Mouse (Mus musculus) adipocyte (in vitro differentiated cells): ENCODE data around the gene Psmb2.
A peak's percentile ranks its signal among the peaks of the same experiment; 100 is the strongest.

Source experiments
- DNase-seq: peaks from one replicate; pipeline ENCODE4 v3.0.0-alpha.2; 2016; ENCODE audit warnings: low spot score

Psmb2 gene

GRCm38 (mm10) chr4:126677054-126678003, at the start of gene Psmb2:
Gene Psmb2 (plus strand): TSS chr4:126677630.
- DNase-seq: peak; percentile 97

GRCm38 (mm10) chr4:126631922-126632321, 45.5 kb upstream of the Psmb2 start:
- DNase-seq: peak; percentile 12

- no peak for DNase-seq
Observed at GRCm38 (mm10) chr4:126632668-126633067, 44.8 kb upstream of the Psmb2 start.

- DNase-seq: no peak
Observed at GRCm38 (mm10) chr4:126636330-126636729, 41.1 kb upstream of the Psmb2 start.

- DNase-seq: no peak
Observed at GRCm38 (mm10) chr4:126637446-126637845, 40.0 kb upstream of the Psmb2 start.

- DNase-seq: no peak
Observed at GRCm38 (mm10) chr4:126639339-126639738, 38.1 kb upstream of the Psmb2 start.

- DNase-seq: no peak
Observed at GRCm38 (mm10) chr4:126641901-126642300, 35.5 kb upstream of the Psmb2 start.

GRCm38 (mm10) chr4:126643815-126644214, 33.6 kb upstream of the Psmb2 start:
- no peak for DNase-seq

GRCm38 (mm10) chr4:126644333-126644963, 33.0 kb upstream of the Psmb2 start:
- no peak for DNase-seq

- DNase-seq: no peak
Observed at GRCm38 (mm10) chr4:126647996-126648910, 29.2 kb upstream of the Psmb2 start.

GRCm38 (mm10) chr4:126653148-126653547, 24.3 kb upstream of the Psmb2 start:
- DNase-seq: no peak

GRCm38 (mm10) chr4:126655356-126655755, 22.1 kb upstream of the Psmb2 start:
- DNase-seq: no peak

- no peak for DNase-seq
Observed at GRCm38 (mm10) chr4:126661249-126661648, 16.2 kb upstream of the Psmb2 start.

- DNase-seq: no peak
Observed at GRCm38 (mm10) chr4:126667075-126667474, 10.4 kb upstream of the Psmb2 start.

- peak; percentile 22 for DNase-seq
Observed at GRCm38 (mm10) chr4:126682298-126682697, 4.9 kb downstream of the Psmb2 start.

- DNase-seq: peak; percentile 26
Observed at GRCm38 (mm10) chr4:126683084-126683483, 5.7 kb downstream of the Psmb2 start.

GRCm38 (mm10) chr4:126689457-126689856, 12.0 kb downstream of the Psmb2 start:
- DNase-seq: no peak

- peak; percentile 28 for DNase-seq
Observed at GRCm38 (mm10) chr4:126693021-126693420, 15.6 kb downstream of the Psmb2 start.

GRCm38 (mm10) chr4:126696908-126697307, 19.5 kb downstream of the Psmb2 start:
- DNase-seq: no peak

- no peak for DNase-seq
Observed at GRCm38 (mm10) chr4:126706630-126707438, 29.4 kb downstream of the Psmb2 start.

GRCm38 (mm10) chr4:126707439-126707826, 30.0 kb downstream of the Psmb2 start:
- no peak for DNase-seq
